Mouse (Mus musculus) CH12.LX (cell line): Measurements from ENCODE around the gene Vti1a. TPM values are rescaled to one million over a fixed set of nuclear protein-coding genes. Genes with fewer than 3 reads are reported as not detected.

ENCODE experiments used
- DNase-seq: peaks from one replicate; pipeline ENCODE4 v3.0.0-alpha.2; 2013; ENCODE audit errors: extremely low read depth
- H3K27ac ChIP-seq: 2 replicates; pipeline ENCODE4 v1.5.1; 2012; ENCODE audit warnings: low read depth, mild to moderate bottlenecking, control low read depth, moderate library complexity; ENCODE audit not compliant: insufficient read depth
- H3K27me3 ChIP-seq: replicated peaks from 2 replicates; pipeline ENCODE3; 2012; ENCODE audit warnings: inconsistent platforms
- H3K36me3 ChIP-seq, 2 experiments: replicated peaks in 1 of 2; 2 replicates each; pipeline versions ENCODE3 to v1.6.1; 2012; ENCODE audit warnings: inconsistent platforms in 1 of 2, low read length in 1 of 2, mild to moderate bottlenecking in 1 of 2, mixed read lengths in 1 of 2, moderate library complexity in 1 of 2; ENCODE audit not compliant: control insufficient read depth in 1 of 2, insufficient read depth in 1 of 2
- H3K4me1 ChIP-seq, 2 experiments: 2 replicates each; pipeline ENCODE4 v1.6.1; 2012; ENCODE audit warnings: inconsistent platforms in 1 of 2, moderate library complexity in 1 of 2; ENCODE audit not compliant: insufficient read depth in 2 of 2, control insufficient read depth in 1 of 2
- H3K4me2 ChIP-seq: 2 replicates; pipeline ENCODE4 v1.6.1; 2012; ENCODE audit warnings: low read depth, mild to moderate bottlenecking, control low read depth; ENCODE audit not compliant: poor library complexity, insufficient read depth, severe bottlenecking
- H3K4me3 ChIP-seq, 3 experiments: fragments of 150-350 bp in 1 of 3; sonication (generic) in 1 of 3; replicated peaks in 1 of 3; 2 replicates each; pipeline versions ENCODE3 to v1.5.1; 2011 to 2012; ENCODE audit warnings: low read depth in 2 of 3, low read length in 2 of 3, mild to moderate bottlenecking in 2 of 3, moderate library complexity in 2 of 3, control low read depth in 1 of 3, improper control_type of control experiment in 1 of 3, inconsistent platforms in 1 of 3, mixed read lengths in 1 of 3; ENCODE audit not compliant: poor library complexity in 1 of 3
- H3K79me2 ChIP-seq: replicated peaks from 2 replicates; pipeline ENCODE4 v1.6.1; 2012; ENCODE audit warnings: mild to moderate bottlenecking, moderate library complexity; ENCODE audit not compliant: control insufficient read depth, poor library complexity, insufficient read depth, severe bottlenecking; ENCODE audit errors: extremely low read depth
- H3K9ac ChIP-seq: 2 replicates; pipeline ENCODE4 v1.6.1; 2012; ENCODE audit warnings: low read depth, mild to moderate bottlenecking, control low read depth, moderate library complexity; ENCODE audit not compliant: insufficient read depth
- H3K9me3 ChIP-seq: replicated peaks from 2 replicates; pipeline ENCODE3; 2012; ENCODE audit warnings: low read length, inconsistent platforms, mixed read lengths
- BHLHE40 ChIP-seq: IDR thresholded peaks from 2 replicates; pipeline ENCODE4 v1.6.1; 2011; ENCODE audit warnings: mild to moderate bottlenecking, low read depth, low read length, improper control_type of control experiment
- ETS1 ChIP-seq: conservative IDR thresholded peaks from 2 replicates; pipeline ENCODE4 v1.6.1; 2012; ENCODE audit warnings: low read depth, mild to moderate bottlenecking, inconsistent platforms, low read length, improper control_type of control experiment, moderate library complexity
- JUND ChIP-seq: conservative IDR thresholded peaks from 2 replicates; pipeline ENCODE4 v1.6.1; 2011; ENCODE audit warnings: low read depth, low read length, improper control_type of control experiment
- MXI1 ChIP-seq: IDR thresholded peaks from 2 replicates; pipeline ENCODE4 v1.6.1; 2011; ENCODE audit warnings: mild to moderate bottlenecking, low read depth, low read length, improper control_type of control experiment
- MYC ChIP-seq: IDR thresholded peaks from 2 replicates; pipeline ENCODE4 v1.6.1; 2011; ENCODE audit warnings: low read depth, mild to moderate bottlenecking, improper control_type of control experiment, low read length
- NELFE ChIP-seq: IDR thresholded peaks from 2 replicates; pipeline ENCODE4 v1.6.1; 2011; ENCODE audit warnings: low read depth, low read length, improper control_type of control experiment
- NRF1 ChIP-seq: IDR thresholded peaks from 2 replicates; pipeline ENCODE4 v1.6.1; 2014; ENCODE audit warnings: low read depth, mild to moderate bottlenecking, inconsistent platforms, low read length, improper control_type of control experiment, moderate library complexity
- POLR2A ChIP-seq: IDR thresholded peaks from 2 replicates; pipeline ENCODE4 v1.6.1; 2011; ENCODE audit warnings: low read depth, mild to moderate bottlenecking, improper control_type of control experiment, low read length
- RAD21 ChIP-seq: IDR thresholded peaks from 2 replicates; pipeline ENCODE4 v1.6.1; 2011; ENCODE audit warnings: low read depth, mild to moderate bottlenecking, low read length, improper control_type of control experiment, moderate library complexity
- SIN3A ChIP-seq: IDR thresholded peaks from 2 replicates; pipeline ENCODE4 v1.6.1; 2012; ENCODE audit warnings: low read length, improper control_type of control experiment, inconsistent platforms
- SMC3 ChIP-seq: IDR thresholded peaks from 2 replicates; pipeline ENCODE4 v1.6.1; 2011; ENCODE audit warnings: low read depth, low read length, improper control_type of control experiment
- TBP ChIP-seq: conservative IDR thresholded peaks from 2 replicates; pipeline ENCODE4 v1.6.1; 2011; ENCODE audit warnings: low read depth, low read length, improper control_type of control experiment
- TCF12 ChIP-seq: IDR thresholded peaks from 2 replicates; pipeline ENCODE4 v1.6.1; 2014; ENCODE audit warnings: low read depth, mild to moderate bottlenecking, inconsistent platforms, low read length, improper control_type of control experiment
- ZKSCAN1 ChIP-seq: IDR thresholded peaks from 2 replicates; pipeline ENCODE4 v1.6.1; 2012; ENCODE audit warnings: low read depth, inconsistent platforms, low read length, improper control_type of control experiment, borderline replicate concordance
- ZMIZ1 ChIP-seq: IDR thresholded peaks from 2 replicates; pipeline ENCODE4 v1.6.1; 2012; ENCODE audit warnings: low read depth, mild to moderate bottlenecking, inconsistent platforms, low read length, improper control_type of control experiment
- ZNF384 ChIP-seq: IDR thresholded peaks from 2 replicates; pipeline ENCODE4 v1.6.1; 2012; ENCODE audit warnings: low read depth, low read length, improper control_type of control experiment, inconsistent platforms
- dilution Hi-C: fragments of 300-500 bp; cut with MboI; formaldehyde crosslinking; loops from 2 replicates; pipeline ENCODE4 v1.14.3; 2020; ENCODE audit warnings: low sequenced_read_pairs; ENCODE audit not compliant: extremely low pct_unique_long_range_greater_than_20kb, extremely low pct_ligation_motif_present
- in situ Hi-C: fragments of 300-500 bp; cut with MboI; formaldehyde crosslinking; loops from 3 replicates; pipeline ENCODE4 v1.14.3; 2019; ENCODE audit warnings: low sequenced_read_pairs, low pct_ligation_motif_present, low pct_unique_long_range_greater_than_20kb, mixed read lengths
- polyA plus RNA-seq: library from polyadenylated mRNA; unstranded; fragments of >175 nt; gene quantifications from 2 replicates; pipeline ENCODE4 v1.2.1, GENCODE M21; 2012; ENCODE audit warnings: low read depth; ENCODE audit not compliant: insufficient read length
- total RNA-seq, 2 experiments: library from RNA; depleted of rRNA; stranded (reverse); fragments of 300-350 nt in 1 of 2; fragments of >200 nt in 1 of 2; gene quantifications; 2 replicates each; pipeline ENCODE4 v1.2.3; 2012 to 2014

Gene Vti1a
- total and polyA plus RNA-seq, 3 experiments: 22.3 to 27.6 (median 23.5) TPM

- Histone ChIP-seq H3K4me1 (peaks cover 3 to 37% of the 10 kb centered on the region in 2 experiments), H3K27me3 (no peaks in the 10 kb centered on the region), H3K4me3 (peak overlapping the region in 2 of 3 experiments; percentile 22 to 32), H3K9ac (peak overlapping the region; percentile 29), H3K4me2 (peak overlapping the region; percentile 8), H3K79me2 (peaks cover 38% of the 10 kb centered on the region), H3K27ac (peak overlapping the region; percentile 94), H3K36me3 (peaks cover 38 to 53% of the 10 kb centered on the region in 2 experiments), H3K9me3 (no peaks in the 10 kb centered on the region)
- dilution Hi-C loops (no loop called here), in situ Hi-C loops (loop anchor here (10.0 kb wide), 1 partner anchor 217 kb away; no protein-coding TSS in a partner anchor)
- peak; percentile 81 for DNase-seq
- TF ChIP-seq ZMIZ1: peak; percentile 48; the same call in 1 of the 2 replicates
- TF ChIP-seq SIN3A: peak; percentile 31; the same call in 1 of the 2 replicates
- TF ChIP-seq NRF1: no peak
- no peak for TF ChIP-seq JUND
- TF ChIP-seq TCF12: no peak
- TF ChIP-seq ETS1: peak; percentile 34; the same call in 1 of the 2 replicates
- 0 out of 2 replicates have a peak, but pooled peaks have one; percentile 32 for TF ChIP-seq NELFE
- 0 out of 2 replicates have a peak, but pooled peaks have one; percentile 33 for TF ChIP-seq MXI1
- peak; percentile 65; the same call in 1 of the 2 replicates for TF ChIP-seq TBP
- TF ChIP-seq ZKSCAN1: no peak
- peak; percentile 52; the same call in 1 of the 2 replicates for TF ChIP-seq POLR2A
- TF ChIP-seq BHLHE40: peak; percentile 35; the same call in 1 of the 2 replicates
- TF ChIP-seq RAD21: no peak
- TF ChIP-seq SMC3: no peak
Observed at GRCm38 (mm10) chr19:55311874-55312273, 4.2 kb upstream of the Vti1a start.

GRCm38 (mm10) chr19:55313649-55314048 lies 2.4 kb upstream of the Vti1a start:
- Histone ChIP-seq H3K4me2 (peak overlapping the region; percentile 90), H3K79me2 (peaks cover 50% of the 10 kb centered on the region), H3K4me3 (peak overlapping the region; percentile 29 to 82 (median 44)), H3K4me1 (peaks cover 3 to 48% of the 10 kb centered on the region in 2 experiments), H3K9me3 (no peaks in the 10 kb centered on the region), H3K36me3 (peaks cover 28 to 41% of the 10 kb centered on the region in 2 experiments), H3K27ac (no peak overlapping the region), H3K9ac (peak overlapping the region; percentile 59), H3K27me3 (no peaks in the 10 kb centered on the region)
- DNase-seq: no peak
- in situ Hi-C loops: loop anchor here (10.0 kb wide), 1 partner anchor 219 kb away; no protein-coding TSS in a partner anchor
- no peak for TF ChIP-seq MYC
- peak; percentile 78 for TF ChIP-seq ZNF384
- dilution Hi-C loops: no loop called here
